Mouse (Mus musculus): Measurements from ENCODE around the gene Nme3. TPM values are rescaled to one million over a fixed set of nuclear protein-coding genes. Genes with fewer than 3 reads are reported as not detected.

The Nme3 gene
- polyA plus RNA-seq, 1 experiment from 2014 or later, result 37.8 TPM

DNA sequence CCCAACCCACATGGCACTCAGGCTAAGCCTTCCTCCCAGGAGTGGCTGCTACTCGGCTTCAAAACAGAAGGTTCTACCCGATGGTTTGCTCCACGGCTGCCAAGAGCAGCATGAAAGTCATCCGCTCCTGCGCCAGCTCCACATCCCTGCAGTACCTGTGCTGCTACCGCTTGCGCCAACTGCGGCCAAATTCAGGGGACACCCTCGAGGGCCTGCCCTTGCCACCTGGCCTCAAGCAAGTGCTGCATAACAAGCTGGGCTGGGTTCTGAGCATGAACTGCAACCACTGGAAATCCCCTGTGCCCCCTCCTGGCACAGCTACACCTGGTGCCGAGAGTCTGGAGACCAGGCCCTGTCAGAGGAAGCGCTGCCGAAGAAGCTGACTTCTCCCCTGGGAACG, 5.0 kb upstream of the Nme3 start:
- ATAC-seq, result no peak
- Histone ChIP-seq H3K4me1 (ENCODE audit: insufficient read depth) (peaks cover 30% of the 10 kb centered on the region), H3K4me3 (ENCODE audit: low read depth, low read length) (no peak overlapping the region), H3K9ac (replicated peaks) (no peak overlapping the region), H3K27ac (ENCODE audit: low read depth) (no peak overlapping the region), H3K4me2 (ENCODE audit: low read depth, low read length) (no peak overlapping the region), H3K36me3 (replicated peaks; ENCODE audit: insufficient read depth, low read length) (peaks cover 58% of the 10 kb centered on the region), H3K9me3 (ENCODE audit: low read length) (no peaks in the 10 kb centered on the region), H3K27me3 (ENCODE audit: insufficient read depth, low read length) (no peaks in the 10 kb centered on the region)
- 85% methylated on average over 13 of the region's 13 CpGs for WGBS (ENCODE audit: insufficient replicate concordance)
- DNase-seq, result no peak
- no peak for TF ChIP-seq EP300 (IDR thresholded peaks at IDR 0.05; ENCODE audit: low read depth)

DNA sequence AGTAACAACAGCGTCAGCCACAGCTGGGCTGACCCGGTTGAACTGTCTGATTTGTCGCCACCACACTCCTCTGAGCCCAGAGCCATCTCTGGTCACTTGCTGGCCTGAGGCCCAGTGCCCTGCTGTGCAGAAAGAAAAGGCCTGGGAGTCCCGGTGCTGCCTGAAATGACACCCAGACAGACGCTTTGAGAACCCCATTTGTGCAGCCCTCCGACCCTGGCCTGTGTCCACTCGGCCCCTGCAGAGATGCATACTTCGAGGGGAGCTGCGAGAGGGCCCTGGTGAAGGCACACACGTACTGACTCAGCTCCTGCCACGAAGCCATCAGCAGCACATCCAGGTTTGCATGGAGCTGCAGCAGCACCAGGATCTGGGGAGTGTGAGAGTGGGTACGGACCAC, 3.5 kb upstream of the Nme3 start:
- Histone ChIP-seq H3K27me3 (ENCODE audit: insufficient read depth, low read length) (no peaks in the 10 kb centered on the region), H3K27ac (ENCODE audit: low read depth) (no peak overlapping the region), H3K9ac (replicated peaks) (no peak overlapping the region), H3K4me3 (ENCODE audit: low read depth, low read length) (no peak overlapping the region), H3K36me3 (replicated peaks; ENCODE audit: insufficient read depth, low read length) (peaks cover 60% of the 10 kb centered on the region), H3K4me2 (ENCODE audit: low read depth, low read length) (no peak overlapping the region), H3K9me3 (ENCODE audit: low read length) (no peaks in the 10 kb centered on the region), H3K4me1 (ENCODE audit: insufficient read depth) (peaks cover 33% of the 10 kb centered on the region)
- ATAC-seq (no peak), DNase-seq (no peak)
- TF ChIP-seq CTCF (IDR thresholded peaks at IDR 0.05; ENCODE audit: low read depth), result no peak
- no peak for TF ChIP-seq EP300 (IDR thresholded peaks at IDR 0.05; ENCODE audit: low read depth)
- WGBS (ENCODE audit: insufficient replicate concordance), result 87% methylated on average over 12 of the region's 12 CpGs

DNA sequence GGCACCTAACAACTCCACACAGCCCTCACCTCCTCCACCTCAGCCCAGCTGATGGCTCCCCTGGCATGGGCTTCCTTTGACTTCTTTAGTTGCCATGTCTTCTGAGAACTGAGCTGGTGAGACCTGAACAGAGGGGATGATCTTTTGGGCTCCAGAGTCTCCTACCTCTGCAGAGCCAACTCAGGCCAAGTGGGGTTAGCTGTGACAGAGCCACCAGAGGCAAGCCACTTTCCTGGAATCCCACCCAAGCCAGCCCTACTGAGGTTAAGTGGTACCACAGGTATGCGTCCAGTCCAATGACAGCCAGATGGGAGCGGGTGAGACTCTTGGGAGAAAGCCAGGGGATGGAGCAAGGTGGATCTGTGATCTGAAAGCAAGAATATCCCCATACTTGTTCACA, 3.0 kb upstream of the Nme3 start:
- H3K4me3 ChIP-seq (ENCODE audit: low read depth, low read length), result no peak overlapping the region
- TF ChIP-seq EP300 (IDR thresholded peaks at IDR 0.05; ENCODE audit: low read depth) (no peak), CTCF (IDR thresholded peaks at IDR 0.05; ENCODE audit: low read depth) (no peak)
- no peak overlapping the region; the same call in 1 of the 2 replicates for H3K9ac ChIP-seq (replicated peaks)
- H3K4me1 ChIP-seq (ENCODE audit: insufficient read depth), result peaks cover 29% of the 10 kb centered on the region
- DNase-seq (no peak), ATAC-seq (no peak)
- no peaks in the 10 kb centered on the region for H3K27me3 ChIP-seq (ENCODE audit: insufficient read depth, low read length)
- H3K36me3 ChIP-seq (replicated peaks; ENCODE audit: insufficient read depth, low read length), result peaks cover 60% of the 10 kb centered on the region
- 94% methylated on average over 2 of the region's 2 CpGs for WGBS (ENCODE audit: insufficient replicate concordance)
- peak overlapping the region; percentile 87 for H3K4me2 ChIP-seq (ENCODE audit: low read depth, low read length)
- H3K9me3 ChIP-seq (ENCODE audit: low read length), result no peaks in the 10 kb centered on the region
- H3K27ac ChIP-seq (ENCODE audit: low read depth), result no peak overlapping the region

GRCm38 (mm10) chr17:24894061-24894994, 2.0 kb upstream of the Nme3 start:
- Histone ChIP-seq H3K4me1 (ENCODE audit: insufficient read depth) (peaks cover 23% of the 10 kb centered on the region), H3K4me2 (ENCODE audit: low read depth, low read length) (peak overlapping the region; percentile 87), H3K27me3 (ENCODE audit: insufficient read depth, low read length) (no peaks in the 10 kb centered on the region), H3K36me3 (replicated peaks; ENCODE audit: insufficient read depth, low read length) (peaks cover 60% of the 10 kb centered on the region), H3K9ac (replicated peaks) (peak overlapping the region; percentile 89), H3K27ac (ENCODE audit: low read depth) (peak overlapping the region; percentile 76), H3K9me3 (ENCODE audit: low read length) (no peaks in the 10 kb centered on the region), H3K4me3 (ENCODE audit: low read depth, low read length) (peak overlapping the region; percentile 86)
- TF ChIP-seq EP300 (IDR thresholded peaks at IDR 0.05; ENCODE audit: low read depth), result no peak
- TF ChIP-seq CTCF (IDR thresholded peaks at IDR 0.05; ENCODE audit: low read depth), result no peak
- 11% methylated on average over 31 of the region's 31 CpGs for WGBS (ENCODE audit: insufficient replicate concordance)
- ATAC-seq (peak; percentile 27), DNase-seq (no peak)

GRCm38 (mm10) chr17:24894995-24895547, 1.2 kb upstream of the Nme3 start, which contains the start of the genes Eme2 and Mrps34:
Gene Eme2, minus strand, starts transcription at chr17:24895087.
Gene Mrps34, plus strand, starts transcription at chr17:24895116.
- Histone ChIP-seq H3K4me2 (ENCODE audit: low read depth, low read length) (peak within 1 kb of the TSS; percentile 87), H3K9me3 (ENCODE audit: low read length) (no peaks in the 10 kb centered on the region), H3K36me3 (replicated peaks; ENCODE audit: insufficient read depth, low read length) (peaks cover 60% of the 10 kb centered on the region), H3K27me3 (ENCODE audit: insufficient read depth, low read length) (no peaks in the 10 kb centered on the region), H3K27ac (ENCODE audit: low read depth) (peak within 1 kb of the TSS; percentile 76), H3K4me1 (ENCODE audit: insufficient read depth) (peaks cover 23% of the 10 kb centered on the region), H3K4me3 (ENCODE audit: low read depth, low read length) (peak within 1 kb of the TSS; percentile 86), H3K9ac (replicated peaks) (peak within 1 kb of the TSS; percentile 89)
- WGBS (ENCODE audit: insufficient replicate concordance), result under 1% methylated on average over 61 of the region's 62 CpGs
- peak; percentile 89 for DNase-seq
- TF ChIP-seq EP300 (IDR thresholded peaks at IDR 0.05; ENCODE audit: low read depth) (no peak), CTCF (IDR thresholded peaks at IDR 0.05; ENCODE audit: low read depth) (no peak)
- peak; percentile 75 for ATAC-seq

GRCm38 (mm10) chr17:24895571-24896240, 594 bp upstream of the Nme3 start:
- peaks cover 23% of the 10 kb centered on the region for H3K4me1 ChIP-seq (ENCODE audit: insufficient read depth)
- H3K4me3 ChIP-seq (ENCODE audit: low read depth, low read length), result peak overlapping the region; percentile 86
- H3K4me2 ChIP-seq (ENCODE audit: low read depth, low read length), result peak overlapping the region; percentile 87
- no peaks in the 10 kb centered on the region for H3K9me3 ChIP-seq (ENCODE audit: low read length)
- WGBS (ENCODE audit: insufficient replicate concordance), result 7% methylated on average over 23 of the region's 23 CpGs
- no peak for TF ChIP-seq CTCF (IDR thresholded peaks at IDR 0.05; ENCODE audit: low read depth)
- no peak for TF ChIP-seq EP300 (IDR thresholded peaks at IDR 0.05; ENCODE audit: low read depth)
- peaks cover 60% of the 10 kb centered on the region for H3K36me3 ChIP-seq (replicated peaks; ENCODE audit: insufficient read depth, low read length)
- H3K9ac ChIP-seq (replicated peaks), result peak overlapping the region; percentile 89
- no peak for ATAC-seq
- H3K27me3 ChIP-seq (ENCODE audit: insufficient read depth, low read length), result no peaks in the 10 kb centered on the region
- H3K27ac ChIP-seq (ENCODE audit: low read depth), result peak overlapping the region; percentile 76
- no peak for DNase-seq
